Mouse (Mus musculus) intestine, embryonic 15.5 days (tissue): ENCODE data around the gene Zfp106. TPM values are rescaled to one million over a fixed set of nuclear protein-coding genes. Genes with fewer than 3 reads are reported as not detected.
A peak's percentile ranks its signal among the peaks of the same experiment; 100 is the strongest.

ENCODE experiments used
- ATAC-seq: fragments of 200-750 bp; cut with Nextera tagmentation; 2 replicates; pipeline ENCODE4 v1.8.0; 2017; ENCODE audit warnings: moderate TSS enrichment, moderate library complexity
- H3K27ac ChIP-seq: fragments of 300-500 bp; sonication (generic); 2 replicates; pipeline ENCODE4 v1.5.1; 2015; ENCODE audit warnings: mild to moderate bottlenecking, inconsistent platforms
- H3K27me3 ChIP-seq: fragments of 300-500 bp; sonication (generic); replicated peaks from 2 replicates; pipeline ENCODE4 v1.6.1; 2015; ENCODE audit warnings: inconsistent platforms
- H3K36me3 ChIP-seq: fragments of 300-500 bp; sonication (generic); 2 replicates; pipeline ENCODE4 v1.6.1; 2015; ENCODE audit warnings: inconsistent platforms
- H3K4me1 ChIP-seq: fragments of 300-500 bp; sonication (generic); replicated peaks from 2 replicates; pipeline ENCODE4 v1.6.1; 2015; ENCODE audit warnings: inconsistent platforms
- H3K4me2 ChIP-seq: fragments of 300-500 bp; sonication (generic); replicated peaks from 2 replicates; pipeline ENCODE4 v1.6.1; 2015; ENCODE audit warnings: mild to moderate bottlenecking, inconsistent platforms
- H3K4me3 ChIP-seq: fragments of 300-500 bp; sonication (generic); replicated peaks from 2 replicates; pipeline ENCODE4 v1.5.1; 2015; ENCODE audit warnings: inconsistent platforms
- H3K9ac ChIP-seq: fragments of 300-500 bp; sonication (generic); 2 replicates; pipeline ENCODE4 v1.6.1; 2015; ENCODE audit warnings: inconsistent platforms
- H3K9me3 ChIP-seq: fragments of 300-500 bp; sonication (generic); 2 replicates; pipeline ENCODE4 v1.6.1; 2016; ENCODE audit warnings: inconsistent platforms
- WGBS: fragments of 180-500 bp; shearing (Covaris S2); methylation state at CpG from one replicate; pipeline ENCODE4 v1.1.7; 2015; 5-methylcytosine and 5-hydroxymethylcytosine counted together
- polyA plus RNA-seq: library from polyadenylated mRNA; unstranded; fragments of >200 nt; fragmentation: Nextera tagmentation; extraction: Ambion mirVana; gene quantifications from 2 replicates; pipeline ENCODE4 v1.2.1, GENCODE M21; 2015

Gene Zfp106
- polyA plus RNA-seq, 1 experiment from 2014 or later: 46.5 TPM

GRCm38 (mm10) chr2:120531223-120531622 is 32.4 kb downstream of the Zfp106 start:
- 92% methylated on average over 4 of the region's 4 CpGs for WGBS
- H3K9me3 ChIP-seq: no peaks in the 10 kb centered on the region
- H3K9ac ChIP-seq: no peak overlapping the region
- H3K4me3 ChIP-seq: no peak overlapping the region
- H3K27ac ChIP-seq: no peak overlapping the region
- no peak for ATAC-seq
- H3K27me3 ChIP-seq: no peaks in the 10 kb centered on the region
- H3K36me3 ChIP-seq: peaks cover 36% of the 10 kb centered on the region
- no peaks in the 10 kb centered on the region for H3K4me1 ChIP-seq
- H3K4me2 ChIP-seq: no peak overlapping the region

- no peaks in the 10 kb centered on the region for H3K27me3 ChIP-seq
- no peak overlapping the region for H3K27ac ChIP-seq
- H3K36me3 ChIP-seq: peaks cover 30% of the 10 kb centered on the region
- no peak overlapping the region for H3K4me3 ChIP-seq
- H3K9me3 ChIP-seq: no peaks in the 10 kb centered on the region
- no peak for ATAC-seq
- H3K4me2 ChIP-seq: no peak overlapping the region
- H3K4me1 ChIP-seq: no peaks in the 10 kb centered on the region
- no peak overlapping the region for H3K9ac ChIP-seq
Observed at GRCm38 (mm10) chr2:120529531-120529930, 34.1 kb downstream of the Zfp106 start.

DNA sequence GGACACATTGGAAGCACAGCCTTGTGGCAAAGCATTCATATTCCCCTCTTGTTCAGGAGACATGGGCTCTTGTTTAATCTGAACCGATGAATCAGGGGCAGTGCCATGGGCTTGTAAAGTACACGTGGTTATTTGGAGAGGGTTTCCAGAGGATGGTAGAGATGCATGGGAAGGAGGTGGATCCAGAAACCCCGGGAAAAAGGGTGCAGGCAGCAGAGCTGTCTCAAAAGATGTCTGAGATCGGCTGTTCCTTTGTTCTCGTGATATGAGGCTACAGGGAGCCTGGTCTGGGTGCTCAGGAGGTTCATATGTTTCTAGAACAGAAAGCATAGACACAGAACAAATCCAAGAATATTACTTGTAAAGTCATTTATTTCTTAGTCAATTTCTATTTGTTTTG is 36.9 kb downstream of the Zfp106 start:
- Histone ChIP-seq H3K27me3 (no peaks in the 10 kb centered on the region), H3K9ac (no peak overlapping the region), H3K4me3 (no peak overlapping the region), H3K27ac (no peak overlapping the region), H3K36me3 (peaks cover 26% of the 10 kb centered on the region), H3K9me3 (no peaks in the 10 kb centered on the region), H3K4me2 (no peak overlapping the region), H3K4me1 (no peaks in the 10 kb centered on the region)
- ATAC-seq: no peak
- 89% methylated on average over 5 of the region's 5 CpGs for WGBS

GRCm38 (mm10) chr2:120518547-120519210 is 45.0 kb downstream of the Zfp106 start:
- H3K4me1 ChIP-seq: no peaks in the 10 kb centered on the region
- no peak overlapping the region for H3K4me2 ChIP-seq
- no peak overlapping the region for H3K4me3 ChIP-seq
- no peaks in the 10 kb centered on the region for H3K9me3 ChIP-seq
- no peaks in the 10 kb centered on the region for H3K27me3 ChIP-seq
- 92% methylated on average over 5 of the region's 5 CpGs for WGBS
- no peak overlapping the region for H3K27ac ChIP-seq
- H3K9ac ChIP-seq: no peak overlapping the region
- peaks cover 44% of the 10 kb centered on the region for H3K36me3 ChIP-seq
- ATAC-seq: no peak

DNA sequence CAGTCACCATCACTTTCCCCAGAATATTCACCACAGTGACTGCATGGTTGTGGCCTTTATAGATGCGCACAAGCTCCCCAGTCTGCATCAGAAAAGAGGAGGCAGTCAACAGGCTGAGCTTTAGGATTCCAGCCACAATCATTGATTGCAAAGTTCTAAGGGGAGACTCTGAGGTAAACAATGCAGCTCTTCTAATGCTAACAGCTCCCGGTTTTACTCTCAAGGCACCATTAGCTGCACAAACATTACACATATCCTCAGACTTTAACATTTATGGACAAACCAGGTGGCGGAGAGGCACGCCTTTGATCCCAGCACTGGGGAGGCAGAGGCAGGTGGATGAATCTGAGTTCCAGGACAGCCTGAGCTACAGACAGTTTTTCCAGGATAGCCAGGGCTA is 49.5 kb downstream of the Zfp106 start:
- ATAC-seq: no peak
- Histone ChIP-seq H3K9ac (no peak overlapping the region), H3K4me2 (no peak overlapping the region), H3K27ac (no peak overlapping the region), H3K4me1 (no peaks in the 10 kb centered on the region), H3K36me3 (peaks cover 36% of the 10 kb centered on the region), H3K27me3 (no peaks in the 10 kb centered on the region), H3K4me3 (no peak overlapping the region), H3K9me3 (no peaks in the 10 kb centered on the region)
- 87% methylated on average over 4 of the region's 4 CpGs for WGBS

DNA sequence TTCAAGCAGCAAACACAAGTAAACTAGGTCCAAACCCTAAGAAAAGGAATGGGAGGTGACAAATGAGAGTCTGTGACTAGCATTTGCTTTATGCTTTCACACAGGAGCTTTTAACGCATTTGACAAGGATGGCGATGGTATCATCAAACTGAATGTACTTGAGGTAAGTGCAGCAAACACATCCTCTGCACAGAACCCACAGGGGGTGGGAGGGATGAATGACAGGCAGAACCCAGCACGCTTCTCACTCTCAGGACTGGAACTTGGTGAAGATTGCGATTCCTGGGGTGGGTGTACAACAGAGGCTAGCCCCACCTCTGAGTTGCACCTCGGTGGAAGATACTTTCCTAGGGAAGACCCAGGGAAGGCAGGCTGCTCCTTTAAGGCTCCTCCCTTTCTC is 59.7 kb downstream of the Zfp106 start:
- Histone ChIP-seq H3K27me3 (no peaks in the 10 kb centered on the region), H3K36me3 (peaks cover 2% of the 10 kb centered on the region; the same call in 1 of the 2 replicates), H3K4me1 (peaks cover 12% of the 10 kb centered on the region), H3K9ac (no peak overlapping the region), H3K4me2 (no peak overlapping the region), H3K27ac (no peak overlapping the region), H3K4me3 (no peak overlapping the region), H3K9me3 (no peaks in the 10 kb centered on the region)
- 85% methylated on average over 5 of the region's 5 CpGs for WGBS
- no peak for ATAC-seq

GRCm38 (mm10) chr2:120503094-120503493 is 60.5 kb downstream of the Zfp106 start:
- no peak for ATAC-seq

GRCm38 (mm10) chr2:120502605-120502990 is 61.0 kb downstream of the Zfp106 start:
- H3K27me3 ChIP-seq: no peaks in the 10 kb centered on the region
- 72% methylated on average over 3 of the region's 3 CpGs for WGBS
- no peak for ATAC-seq
- peaks cover 2% of the 10 kb centered on the region; the same call in 1 of the 2 replicates for H3K36me3 ChIP-seq
- H3K9me3 ChIP-seq: no peaks in the 10 kb centered on the region
- H3K27ac ChIP-seq: no peak overlapping the region
- H3K4me3 ChIP-seq: no peak overlapping the region
- peaks cover 12% of the 10 kb centered on the region for H3K4me1 ChIP-seq
- H3K4me2 ChIP-seq: no peak overlapping the region
- no peak overlapping the region for H3K9ac ChIP-seq

More at GRCm38 (mm10) chr2:120503094-120503493, 60.5 kb downstream of the Zfp106 start:
- Histone ChIP-seq H3K9ac (no peak overlapping the region), H3K27me3 (no peaks in the 10 kb centered on the region), H3K9me3 (no peaks in the 10 kb centered on the region), H3K4me3 (no peak overlapping the region), H3K27ac (no peak overlapping the region), H3K4me2 (no peak overlapping the region), H3K4me1 (peaks cover 12% of the 10 kb centered on the region), H3K36me3 (peaks cover 2% of the 10 kb centered on the region; the same call in 1 of the 2 replicates)
- WGBS: 90% methylated on average over 6 of the region's 6 CpGs

DNA sequence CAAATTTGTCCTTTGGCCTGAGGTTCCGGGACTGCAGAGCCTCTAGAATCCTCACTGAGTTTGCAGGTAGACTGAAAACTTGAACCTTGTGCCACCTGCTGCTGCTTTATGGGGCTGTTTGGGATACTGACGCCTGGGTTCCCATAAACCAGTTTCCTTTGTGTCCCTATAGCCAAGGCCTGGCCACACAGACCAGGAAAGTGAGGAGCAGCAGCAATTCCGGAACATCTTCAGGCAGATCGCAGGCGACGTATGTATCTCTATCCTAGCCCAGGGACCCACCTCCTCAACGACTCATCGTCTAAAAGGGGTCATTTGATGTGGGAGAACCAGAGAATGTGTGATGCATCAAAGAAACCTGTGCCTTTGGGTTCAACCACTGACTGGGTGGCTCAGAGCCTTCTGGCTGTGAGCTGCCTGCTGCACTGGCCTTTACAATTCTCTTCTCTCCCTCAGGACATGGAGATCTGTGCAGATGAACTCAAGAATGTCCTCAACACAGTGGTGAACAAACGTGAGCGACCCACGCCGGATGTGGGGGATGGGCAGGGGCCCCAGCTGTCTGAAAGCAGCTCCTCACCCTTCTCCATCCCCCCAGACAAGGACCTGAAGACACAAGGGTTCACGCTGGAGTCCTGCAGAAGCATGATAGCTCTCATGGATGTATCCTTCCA is 61.6 kb downstream of the Zfp106 start:
- WGBS: 62% methylated on average over 13 of the region's 13 CpGs
- H3K9ac ChIP-seq: no peak overlapping the region

DNA sequence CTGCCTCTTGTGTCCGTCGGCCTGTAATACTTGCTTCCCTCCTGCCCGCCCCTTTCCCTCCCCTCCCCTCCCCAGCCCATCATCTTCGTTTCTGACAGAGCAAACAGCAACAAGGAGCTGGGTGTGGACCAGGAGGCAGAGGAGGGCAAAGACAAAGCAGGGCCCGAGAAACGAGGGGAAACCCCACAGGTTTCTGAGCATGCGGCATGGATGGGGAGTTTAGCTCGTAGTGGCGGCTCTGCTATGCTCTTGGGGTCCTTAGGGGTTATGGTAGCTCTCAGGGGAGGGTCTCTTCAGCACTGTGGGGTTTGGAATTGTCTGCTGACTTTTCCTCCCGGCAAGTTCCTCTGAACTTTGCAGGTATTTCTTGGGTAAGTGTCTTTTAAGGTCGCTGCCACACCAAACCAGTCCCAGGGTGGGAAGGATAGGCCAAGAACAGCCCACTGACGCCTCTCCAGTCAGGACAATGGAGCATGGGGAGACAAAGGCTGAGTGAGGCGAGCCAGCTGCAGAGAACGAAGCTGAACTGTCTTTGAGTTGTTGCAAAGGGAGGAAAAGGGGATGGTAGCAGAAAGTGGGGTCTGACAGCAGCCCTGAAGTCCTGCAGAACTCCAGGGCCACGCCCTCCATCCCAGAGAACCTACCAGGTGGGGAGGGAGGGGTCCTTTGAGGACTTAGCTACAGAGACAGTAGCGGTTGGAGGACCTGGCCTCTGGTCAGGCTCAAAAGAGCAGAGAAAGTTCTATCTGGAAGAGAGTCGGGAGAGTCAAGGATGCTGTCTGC is 62.3 kb downstream of the Zfp106 start:
- ATAC-seq: no peak
- peaks cover 12% of the 10 kb centered on the region for H3K4me1 ChIP-seq
- H3K27ac ChIP-seq: no peak overlapping the region
- H3K36me3 ChIP-seq: peaks cover 2% of the 10 kb centered on the region; the same call in 1 of the 2 replicates
- H3K27me3 ChIP-seq: no peaks in the 10 kb centered on the region
- H3K4me2 ChIP-seq: no peak overlapping the region
- no peaks in the 10 kb centered on the region for H3K9me3 ChIP-seq
- 37% methylated on average over 17 of the region's 17 CpGs for WGBS
- H3K4me3 ChIP-seq: no peak overlapping the region
- H3K9ac ChIP-seq: no peak overlapping the region

More for the DNA sequence above, 61.6 kb downstream of the Zfp106 start:
- H3K9me3 ChIP-seq: no peaks in the 10 kb centered on the region
- no peak overlapping the region for H3K4me2 ChIP-seq
- peaks cover 2% of the 10 kb centered on the region; the same call in 1 of the 2 replicates for H3K36me3 ChIP-seq
- ATAC-seq: no peak
- H3K27ac ChIP-seq: no peak overlapping the region
- peaks cover 12% of the 10 kb centered on the region for H3K4me1 ChIP-seq
- no peaks in the 10 kb centered on the region for H3K27me3 ChIP-seq
- H3K4me3 ChIP-seq: no peak overlapping the region

- H3K36me3 ChIP-seq: no peaks in the 10 kb centered on the region
- WGBS: 43% methylated on average over 6 of the region's 6 CpGs
- ATAC-seq: peak; percentile 49; the same call in 1 of the 2 replicates
- peaks cover 12% of the 10 kb centered on the region for H3K4me1 ChIP-seq
- no peak overlapping the region for H3K27ac ChIP-seq
- 0 out of 2 replicates have a peak overlapping the region, but pooled peaks have one; percentile 9 for H3K4me2 ChIP-seq
- no peaks in the 10 kb centered on the region for H3K27me3 ChIP-seq
- no peaks in the 10 kb centered on the region for H3K9me3 ChIP-seq
- no peak overlapping the region for H3K4me3 ChIP-seq
- H3K9ac ChIP-seq: no peak overlapping the region
Observed at GRCm38 (mm10) chr2:120499971-120500471, 63.6 kb downstream of the Zfp106 start.

GRCm38 (mm10) chr2:120496511-120496910 is 67.1 kb downstream of the Zfp106 start:
- Histone ChIP-seq H3K9me3 (no peaks in the 10 kb centered on the region), H3K9ac (no peak overlapping the region), H3K4me2 (no peak overlapping the region), H3K27ac (no peak overlapping the region), H3K36me3 (no peaks in the 10 kb centered on the region), H3K4me1 (peaks cover 10% of the 10 kb centered on the region), H3K27me3 (no peaks in the 10 kb centered on the region), H3K4me3 (no peak overlapping the region)
- no peak for ATAC-seq
- WGBS: 58% methylated on average over 3 of the region's 3 CpGs
